Mouse (Mus musculus): Measurements from ENCODE around the gene Nme8.

The Nme8 gene

GRCm38 (mm10) chr13:19640203-19640851, 57.3 kb downstream of the Nme8 start:
- no peak for DNase-seq (ENCODE audit: low spot score)

- DNase-seq (ENCODE audit: low spot score), result peak; percentile 48
Measured at GRCm38 (mm10) chr13:19636131-19636530, 61.5 kb downstream of the Nme8 start.

- no peak for DNase-seq (ENCODE audit: low spot score)
Measured at GRCm38 (mm10) chr13:19630768-19631709, 66.6 kb downstream of the Nme8 start.

- no peak for DNase-seq (ENCODE audit: low spot score)
Measured at GRCm38 (mm10) chr13:19626473-19626872, 71.1 kb downstream of the Nme8 start.

- no peak for DNase-seq (ENCODE audit: low spot score)
Measured at GRCm38 (mm10) chr13:19624632-19625320, 72.8 kb downstream of the Nme8 start.

- DNase-seq (ENCODE audit: low spot score), result peak; percentile 28
Measured at GRCm38 (mm10) chr13:19623228-19623905, 74.2 kb downstream of the Nme8 start.

- DNase-seq (ENCODE audit: low spot score), result peak; percentile 71
Measured at GRCm38 (mm10) chr13:19622573-19623227, 74.9 kb downstream of the Nme8 start, which contains the start of gene Sfrp4. TSS of gene Sfrp4 (plus strand) at chr13:19623104.

GRCm38 (mm10) chr13:19619216-19619927, 78.2 kb downstream of the Nme8 start, which contains the start of gene Epdr1:
TSS of gene Epdr1 (minus strand) at chr13:19619927.
- DNase-seq (ENCODE audit: low spot score), result peak; percentile 86

GRCm38 (mm10) chr13:19618841-19619215, 78.8 kb downstream of the Nme8 start:
- peak; percentile 58 for DNase-seq (ENCODE audit: low spot score)

- no peak for DNase-seq (ENCODE audit: low spot score)
Measured at GRCm38 (mm10) chr13:19618081-19618480, 79.5 kb downstream of the Nme8 start.

GRCm38 (mm10) chr13:19614311-19614710, 83.3 kb downstream of the Nme8 start:
- no peak for DNase-seq (ENCODE audit: low spot score)

GRCm38 (mm10) chr13:19613426-19613825, 84.2 kb downstream of the Nme8 start:
- no peak for DNase-seq (ENCODE audit: low spot score)

GRCm38 (mm10) chr13:19612963-19613362, 84.6 kb downstream of the Nme8 start:
- DNase-seq (ENCODE audit: low spot score), result no peak

- DNase-seq (ENCODE audit: low spot score), result peak; percentile 26
Measured at GRCm38 (mm10) chr13:19612348-19612747, 85.2 kb downstream of the Nme8 start.

GRCm38 (mm10) chr13:19608120-19608519, 89.5 kb downstream of the Nme8 start:
- no peak for DNase-seq (ENCODE audit: low spot score)

- no peak for DNase-seq (ENCODE audit: low spot score)
Measured at GRCm38 (mm10) chr13:19604916-19605315, 92.7 kb downstream of the Nme8 start.

GRCm38 (mm10) chr13:19603719-19604118, 93.9 kb downstream of the Nme8 start:
- DNase-seq (ENCODE audit: low spot score), result no peak

GRCm38 (mm10) chr13:19602531-19602930, 95.1 kb downstream of the Nme8 start:
- DNase-seq (ENCODE audit: low spot score), result no peak

- DNase-seq (ENCODE audit: low spot score), result no peak
Measured at GRCm38 (mm10) chr13:19599242-19599641, 98.4 kb downstream of the Nme8 start.

GRCm38 (mm10) chr13:19595141-19595540, 102.5 kb downstream of the Nme8 start:
- no peak for DNase-seq (ENCODE audit: low spot score)
